Mouse (Mus musculus) cerebellum, adult 2 months (tissue): ENCODE measurements around the gene Pdgfb. TPM values are rescaled to one million over a fixed set of nuclear protein-coding genes. Genes with fewer than 3 reads are reported as not detected.

Experiments used
- DNase-seq, 2 experiments: peaks; one replicate each; pipeline ENCODE4 v3.0.0; 2021
- H3K27ac ChIP-seq: fragments of 200-500 bp; 2 replicates; pipeline ENCODE4 v1.5.1; 2012; ENCODE audit warnings: low read length, control low read depth, inconsistent platforms; ENCODE audit not compliant: insufficient read depth
- H3K27me3 ChIP-seq: fragments of 200-500 bp; 2 replicates; pipeline ENCODE4 v1.6.1; 2012; ENCODE audit warnings: inconsistent platforms, mild to moderate bottlenecking, low read length, moderate library complexity; ENCODE audit not compliant: control insufficient read depth, insufficient read depth
- H3K4me1 ChIP-seq: fragments of 200-500 bp; 2 replicates; pipeline ENCODE4 v1.6.1; 2011; ENCODE audit warnings: low read length; ENCODE audit not compliant: control insufficient read depth, insufficient read depth
- H3K4me3 ChIP-seq: fragments of 200-500 bp; replicated peaks from 2 replicates; pipeline ENCODE3; 2011; ENCODE audit warnings: mild to moderate bottlenecking, low read depth, low read length, control low read depth; ENCODE audit not compliant: insufficient read depth
- CTCF ChIP-seq: fragments of 200-500 bp; IDR thresholded peaks from 2 replicates; pipeline ENCODE4 v1.5.1; 2011; ENCODE audit warnings: low read depth, mild to moderate bottlenecking, control low read depth, low read length, moderate library complexity, borderline replicate concordance; ENCODE audit not compliant: insufficient read depth
- POLR2A ChIP-seq: fragments of 200-500 bp; IDR thresholded peaks from 2 replicates; pipeline ENCODE4 v1.6.1; 2011; ENCODE audit warnings: low read length, control low read depth, borderline replicate concordance; ENCODE audit not compliant: insufficient read depth
- WGBS: fragments of 180-500 bp; shearing (Covaris S2); methylation state at CpG from one replicate; pipeline ENCODE4 v1.1.7; 2018; 5-methylcytosine and 5-hydroxymethylcytosine counted together
- polyA plus RNA-seq: library from polyadenylated mRNA; depleted of rRNA; stranded (reverse); fragments of >200 nt; gene quantifications from 2 replicates; pipeline ENCODE4 v1.2.3, GENCODE M21; 2012

Pdgfb gene
- polyA plus RNA-seq, 1 experiment, result 16.0 TPM

GRCm38 (mm10) chr15:79994566-79994965, 20.2 kb downstream of the Pdgfb start:
- WGBS, result 91% methylated on average over 4 of the region's 4 CpGs
- TF ChIP-seq POLR2A, result no peak
- TF ChIP-seq CTCF, result no peak
- no peak overlapping the region for H3K4me3 ChIP-seq
- DNase-seq, result no peak
- no peaks in the 10 kb centered on the region for H3K4me1 ChIP-seq
- H3K27ac ChIP-seq, result no peak overlapping the region
- no peaks in the 10 kb centered on the region for H3K27me3 ChIP-seq

GRCm38 (mm10) chr15:79986182-79986581, 28.6 kb downstream of the Pdgfb start:
- no peaks in the 10 kb centered on the region for H3K27me3 ChIP-seq
- 85% methylated on average over 8 of the region's 8 CpGs for WGBS
- no peak for DNase-seq

DNA sequence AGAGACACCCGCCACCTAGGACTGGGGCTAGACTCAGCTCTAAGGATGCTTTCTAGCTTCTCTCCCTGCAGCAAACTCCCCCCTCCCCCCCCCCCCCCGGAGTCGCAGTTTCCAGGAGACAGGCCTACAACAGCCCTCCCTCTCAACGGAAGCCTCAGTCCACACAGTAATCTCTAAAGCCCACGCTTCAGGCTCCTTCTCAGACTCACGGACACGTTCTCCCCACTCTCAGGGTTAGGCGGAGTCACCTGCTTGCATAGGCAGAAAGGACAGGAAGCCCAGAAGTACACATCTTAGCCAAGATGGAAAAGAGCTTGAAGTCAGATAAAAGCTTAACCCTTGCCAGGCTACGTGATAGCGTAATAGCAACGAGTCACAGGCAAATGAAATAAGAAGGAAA, 29.3 kb downstream of the Pdgfb start:
- DNase-seq, result no peak
- 71% methylated on average over 11 of the region's 11 CpGs for WGBS
- H3K27ac ChIP-seq, result no peak overlapping the region

More at GRCm38 (mm10) chr15:79986182-79986581, 28.6 kb downstream of the Pdgfb start:
- Histone ChIP-seq H3K4me1 (no peaks in the 10 kb centered on the region), H3K4me3 (no peak overlapping the region), H3K27ac (no peak overlapping the region)
- no peak for TF ChIP-seq POLR2A
- no peak for TF ChIP-seq CTCF

GRCm38 (mm10) chr15:79984152-79984551, 30.6 kb downstream of the Pdgfb start:
- no peak overlapping the region for H3K4me3 ChIP-seq
- WGBS, result 38% methylated on average over 7 of the region's 7 CpGs

More for the DNA sequence above, 29.3 kb downstream of the Pdgfb start:
- TF ChIP-seq CTCF (no peak), POLR2A (no peak)
- Histone ChIP-seq H3K27me3 (no peaks in the 10 kb centered on the region), H3K4me1 (no peaks in the 10 kb centered on the region), H3K4me3 (no peak overlapping the region)

DNA sequence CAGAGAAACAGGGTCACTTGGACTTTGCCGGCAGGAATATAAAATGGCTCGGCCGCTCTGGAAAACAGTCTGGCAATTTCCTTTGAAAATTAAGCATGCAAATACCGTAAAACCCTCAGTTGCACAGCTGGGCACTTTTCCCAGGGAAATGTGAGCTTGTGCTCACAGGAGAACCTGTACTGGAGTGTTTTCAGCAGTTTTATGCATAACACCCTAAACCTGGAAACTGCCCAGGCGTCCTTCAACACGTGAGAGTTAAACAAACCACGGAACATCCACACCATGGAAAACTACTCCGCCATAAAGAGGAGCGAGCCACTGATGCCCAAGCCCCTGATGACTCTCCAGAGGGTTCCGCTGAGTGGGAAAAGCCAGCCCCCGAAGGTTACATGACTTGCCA, 34.1 kb downstream of the Pdgfb start:
- TF ChIP-seq POLR2A, result no peak
- TF ChIP-seq CTCF, result no peak
- Histone ChIP-seq H3K4me3 (no peak overlapping the region), H3K27ac (no peak overlapping the region), H3K4me1 (no peaks in the 10 kb centered on the region), H3K27me3 (no peaks in the 10 kb centered on the region)
- WGBS, result 69% methylated on average over 11 of the region's 11 CpGs
- no peak for DNase-seq

More at GRCm38 (mm10) chr15:79984152-79984551, 30.6 kb downstream of the Pdgfb start:
- no peak for DNase-seq
- Histone ChIP-seq H3K27me3 (no peaks in the 10 kb centered on the region), H3K27ac (no peak overlapping the region), H3K4me1 (no peaks in the 10 kb centered on the region)
- no peak for TF ChIP-seq CTCF
- no peak for TF ChIP-seq POLR2A

DNA sequence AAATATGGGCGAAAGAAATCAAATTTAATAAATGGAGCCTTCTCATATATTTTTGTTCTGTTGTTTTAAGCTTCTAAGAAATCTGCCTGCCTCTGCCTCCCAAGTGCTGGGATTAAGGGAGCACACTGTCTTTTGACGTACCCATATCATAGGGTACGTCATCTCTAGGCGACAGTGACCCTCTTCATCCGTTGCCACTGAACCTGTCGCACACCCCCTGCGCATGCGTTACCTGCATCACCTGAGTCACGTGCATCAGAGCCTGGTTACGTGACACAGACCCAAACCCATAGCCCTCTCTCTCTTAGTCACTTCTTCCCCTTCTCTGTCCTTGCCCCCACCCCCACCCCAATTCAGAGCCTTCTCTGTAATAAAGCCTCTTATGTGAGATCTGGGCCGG, 42.6 kb downstream of the Pdgfb start:
- H3K4me1 ChIP-seq, result no peaks in the 10 kb centered on the region
- TF ChIP-seq CTCF, result no peak
- no peak for TF ChIP-seq POLR2A
- H3K27me3 ChIP-seq, result no peaks in the 10 kb centered on the region
- no peak for DNase-seq
- WGBS, result 95% methylated on average over 11 of the region's 11 CpGs
- no peak overlapping the region for H3K27ac ChIP-seq
- no peak overlapping the region for H3K4me3 ChIP-seq

- WGBS, result 96% methylated on average over 11 of the region's 11 CpGs
- no peak within 1 kb of the TSS for H3K27ac ChIP-seq
- no peaks in the 10 kb centered on the region for H3K27me3 ChIP-seq
- no peaks in the 10 kb centered on the region for H3K4me1 ChIP-seq
- no peak within 1 kb of the TSS for H3K4me3 ChIP-seq
- TF ChIP-seq CTCF (no peak), POLR2A (no peak)
- no peak for DNase-seq
Observed at GRCm38 (mm10) chr15:79970940-79971339, 43.8 kb downstream of the Pdgfb start, which contains the start of gene Cbx7. Gene Cbx7 (minus strand): TSS chr15:79971119.

DNA sequence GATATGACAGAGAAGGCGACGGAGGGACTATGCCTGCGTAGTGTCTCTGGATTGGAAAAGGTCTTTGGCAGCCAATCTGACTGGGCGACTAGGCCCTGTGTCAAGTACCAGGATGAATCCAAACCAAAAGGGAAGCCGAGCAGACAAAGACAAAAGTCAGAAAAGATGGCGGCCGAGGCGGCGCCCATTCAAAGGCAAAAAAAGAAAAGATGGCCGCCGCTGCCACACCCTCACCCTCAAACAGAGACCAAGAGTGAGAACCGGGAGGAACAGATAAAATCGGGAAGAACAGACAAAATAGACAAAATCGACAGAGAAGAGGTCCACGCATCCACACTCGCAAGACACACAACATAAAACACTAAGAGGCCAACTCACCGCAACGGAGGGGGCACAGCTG, 44.3 kb downstream of the Pdgfb start:
- no peak for TF ChIP-seq CTCF
- no peak for TF ChIP-seq POLR2A
- no peak overlapping the region for H3K4me3 ChIP-seq
- no peak overlapping the region for H3K27ac ChIP-seq
- H3K4me1 ChIP-seq, result no peaks in the 10 kb centered on the region
- DNase-seq, result no peak
- WGBS, result 95% methylated on average over 18 of the region's 18 CpGs
- no peaks in the 10 kb centered on the region for H3K27me3 ChIP-seq

- WGBS, result 87% methylated on average over 6 of the region's 6 CpGs
- H3K27me3 ChIP-seq, result no peaks in the 10 kb centered on the region
- DNase-seq, result no peak
- no peak overlapping the region for H3K4me3 ChIP-seq
- H3K27ac ChIP-seq, result no peak overlapping the region
- TF ChIP-seq CTCF (no peak), POLR2A (no peak)
- H3K4me1 ChIP-seq, result peaks cover 2% of the 10 kb centered on the region
Observed at GRCm38 (mm10) chr15:79967346-79967745, 47.4 kb downstream of the Pdgfb start.
